Mouse (Mus musculus) cerebellum, postnatal 10 days (tissue): ENCODE measurements around the gene Gcm2.
A peak's percentile ranks its signal among the peaks of the same experiment; 100 is the strongest.

ENCODE experiments used
- DNase-seq, 2 experiments: peaks; one replicate each; pipeline ENCODE4 v3.0.0; 2021; ENCODE audit warnings: mixed read lengths in 2 of 2

The Gcm2 gene

GRCm38 (mm10) chr13:41110935-41111334, at the start of gene Gcm2:
TSS of gene Gcm2 (minus strand) at chr13:41111035.
- no peak for DNase-seq

GRCm38 (mm10) chr13:41158426-41158825, 47.6 kb upstream of the Gcm2 start:
- peak; percentile 10 to 14 for DNase-seq

GRCm38 (mm10) chr13:41153146-41153545, 42.3 kb upstream of the Gcm2 start:
- DNase-seq: no peak

- DNase-seq: peak; percentile 84 to 87
These were observed 35.4 kb upstream of the Gcm2 start for GRCm38 (mm10) chr13:41146271-41146670.

GRCm38 (mm10) chr13:41145433-41145970, 34.7 kb upstream of the Gcm2 start:
- DNase-seq: no peak

- DNase-seq: peak; percentile 86 to 88
These were observed 24.1 kb upstream of the Gcm2 start for GRCm38 (mm10) chr13:41134901-41135300.

- DNase-seq: no peak
These were observed 18.2 kb upstream of the Gcm2 start for GRCm38 (mm10) chr13:41129061-41129460.

- no peak for DNase-seq
These were observed 17.5 kb upstream of the Gcm2 start for GRCm38 (mm10) chr13:41128326-41128725.

GRCm38 (mm10) chr13:41123666-41124225, 12.9 kb upstream of the Gcm2 start:
- DNase-seq: no peak

GRCm38 (mm10) chr13:41119152-41119945, 8.5 kb upstream of the Gcm2 start:
- DNase-seq: peak in 1 of 2 experiments; percentile 13

- DNase-seq: no peak
These were observed 3.1 kb upstream of the Gcm2 start, which contains the start of gene Sycp2l for GRCm38 (mm10) chr13:41113940-41114339. TSS of gene Sycp2l (plus strand) at chr13:41114307.

GRCm38 (mm10) chr13:41105541-41105940, 5.3 kb downstream of the Gcm2 start:
- no peak for DNase-seq

- no peak for DNase-seq
These were observed 6.9 kb downstream of the Gcm2 start for GRCm38 (mm10) chr13:41103841-41104525.

- DNase-seq: no peak
These were observed 10.8 kb downstream of the Gcm2 start for GRCm38 (mm10) chr13:41100031-41100430.

- DNase-seq: no peak
These were observed 12.5 kb downstream of the Gcm2 start for GRCm38 (mm10) chr13:41098325-41098724.

GRCm38 (mm10) chr13:41097324-41098058, 13.3 kb downstream of the Gcm2 start:
- DNase-seq: no peak

GRCm38 (mm10) chr13:41094160-41094559, 16.7 kb downstream of the Gcm2 start:
- no peak for DNase-seq

GRCm38 (mm10) chr13:41091271-41091670, 19.6 kb downstream of the Gcm2 start:
- no peak for DNase-seq

- DNase-seq: no peak
These were observed 22.1 kb downstream of the Gcm2 start for GRCm38 (mm10) chr13:41088746-41089145.

- DNase-seq: peak in 1 of 2 experiments; percentile 23
These were observed 25.7 kb downstream of the Gcm2 start for GRCm38 (mm10) chr13:41085140-41085539.

GRCm38 (mm10) chr13:41084521-41084920, 26.3 kb downstream of the Gcm2 start:
- DNase-seq: no peak

GRCm38 (mm10) chr13:41080700-41081099, 30.1 kb downstream of the Gcm2 start:
- DNase-seq: no peak

- no peak for DNase-seq
These were observed 31.0 kb downstream of the Gcm2 start for GRCm38 (mm10) chr13:41079859-41080258.
